Mouse (Mus musculus): ENCODE measurements at regions not wholly inside any gene's neighbourhood (a gene's known extent, or its start where the extent isn't known, plus 50 kb on each side); places are given as distances from the start of the nearest gene placed in this dataset.

DNA sequence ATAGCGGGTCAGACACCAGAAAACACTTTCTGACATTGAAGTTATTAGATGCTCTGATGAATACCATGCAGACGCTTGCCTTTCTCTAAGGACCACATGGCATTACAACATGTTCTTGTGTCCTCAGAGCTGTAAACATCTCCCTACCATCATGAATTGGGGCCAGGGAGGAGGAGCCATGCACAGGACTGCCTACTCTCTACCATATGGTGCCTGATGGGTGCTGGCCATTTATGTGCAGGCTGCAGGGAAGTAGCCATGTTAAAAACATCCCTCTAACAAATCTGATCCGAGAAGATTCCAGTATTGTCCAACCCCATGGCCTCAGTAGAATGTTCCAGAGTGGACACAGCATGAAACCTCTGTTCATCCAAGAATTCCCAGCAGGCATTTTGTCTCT lies 330.1 kb upstream of the Camk1g start:
- no peak for DNase-seq (ENCODE audit: extremely low spot score)

DNA sequence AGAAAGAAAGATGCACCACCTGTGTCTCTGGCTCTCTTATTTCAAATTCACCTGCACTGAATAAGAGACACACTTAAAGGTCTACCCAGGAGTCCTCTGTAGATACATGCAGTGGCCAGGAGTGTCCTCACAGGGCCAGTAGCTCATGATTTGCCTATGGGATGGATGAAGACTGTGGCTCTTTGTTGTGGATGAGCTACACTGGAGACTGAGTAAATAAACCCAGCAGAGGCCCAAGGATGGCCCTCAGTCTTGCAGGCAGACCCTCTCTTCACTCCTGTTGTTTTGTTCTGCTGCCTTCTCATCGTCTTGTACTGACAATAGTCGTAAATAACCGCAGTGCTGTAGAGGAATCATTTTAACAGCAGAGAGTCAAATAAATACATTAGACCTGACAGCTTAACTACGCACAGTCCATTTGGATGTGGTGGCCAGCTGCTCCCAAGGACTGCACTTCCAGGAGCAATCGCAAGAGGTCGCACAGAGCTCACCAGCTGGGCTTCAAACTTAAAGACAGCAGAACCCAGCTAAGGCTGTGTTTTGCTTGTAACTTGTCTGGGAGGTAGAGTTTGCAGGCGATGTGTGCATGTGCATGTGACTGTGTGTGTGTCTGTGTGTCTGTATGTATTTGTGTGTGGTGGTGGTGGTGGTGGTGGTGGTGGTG lies 328.6 kb upstream of the Camk1g start:
- peak; percentile 74 for DNase-seq (ENCODE audit: extremely low spot score)

DNA sequence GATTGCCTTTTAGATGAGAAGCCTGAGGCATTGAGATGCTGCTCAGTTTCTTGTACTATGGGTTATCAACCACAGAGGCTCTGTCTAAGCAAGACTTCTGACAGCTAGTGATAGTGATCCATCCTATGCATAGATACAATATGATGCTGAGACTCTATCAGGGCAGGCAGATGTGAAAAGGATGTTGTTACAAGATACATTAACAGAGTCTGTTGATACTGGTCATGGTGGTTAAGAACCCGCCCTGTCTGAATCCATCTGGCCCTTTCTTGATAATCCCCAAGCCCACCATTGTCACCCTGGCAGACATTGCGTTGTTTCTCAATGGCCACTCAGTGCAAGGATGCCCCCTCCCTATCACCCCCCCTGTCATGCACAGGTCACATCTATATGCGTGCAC lies 327.8 kb upstream of the Camk1g start:
- DNase-seq (ENCODE audit: extremely low spot score), result no peak

DNA sequence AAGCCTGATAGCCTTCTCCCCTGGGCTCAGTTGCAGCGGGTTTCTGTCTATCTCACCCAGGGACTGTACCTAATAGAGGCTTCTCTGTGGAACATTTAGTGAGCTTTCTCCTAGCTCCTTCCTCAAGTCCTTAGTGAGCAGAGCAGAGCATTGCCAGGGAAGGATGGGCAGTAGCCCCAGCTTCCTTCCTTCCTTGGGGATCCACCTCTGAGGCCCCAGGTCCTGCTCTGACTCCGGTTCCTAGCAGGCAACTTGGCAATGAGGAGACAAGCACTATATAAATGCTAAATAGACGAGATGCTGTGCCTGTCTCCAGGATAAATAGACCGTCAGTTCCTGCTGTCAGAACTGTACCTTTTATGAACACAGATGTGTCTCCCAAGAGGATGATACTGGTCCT lies 326.9 kb upstream of the Camk1g start:
- no peak for DNase-seq (ENCODE audit: extremely low spot score)

DNA sequence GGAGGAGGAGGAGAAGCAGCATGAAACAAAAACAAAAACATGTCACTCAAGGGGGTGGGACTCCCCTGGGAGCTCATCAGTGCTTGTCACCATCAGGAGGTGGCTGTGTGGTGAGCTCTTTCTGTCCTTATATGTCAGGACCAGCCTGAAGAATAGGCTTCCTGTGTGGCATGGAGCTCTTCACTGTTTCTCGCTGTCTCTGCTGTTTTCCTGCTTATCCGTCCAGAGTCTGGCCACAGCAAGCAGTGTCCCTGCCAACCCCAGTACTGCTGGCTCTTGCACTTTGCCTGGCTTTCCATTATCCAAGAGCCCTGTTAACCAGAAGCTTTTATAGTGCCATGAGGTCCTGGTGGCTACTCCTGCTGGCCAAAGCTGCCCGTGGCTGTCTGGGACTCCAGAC lies 322.9 kb upstream of the Camk1g start:
- DNase-seq (ENCODE audit: extremely low spot score), result no peak

- DNase-seq (ENCODE audit: extremely low spot score), result no peak
These were observed 319.5 kb upstream of the Camk1g start for GRCm38 (mm10) chr1:193689601-193690000.

GRCm38 (mm10) chr1:193682917-193683316 lies 312.8 kb upstream of the Camk1g start:
- no peak for DNase-seq (ENCODE audit: extremely low spot score)

- DNase-seq (ENCODE audit: extremely low spot score), result no peak
These were observed 308.4 kb upstream of the Camk1g start for GRCm38 (mm10) chr1:193678448-193678847.

- peak; percentile 17 for DNase-seq (ENCODE audit: extremely low spot score)
These were observed 303.2 kb upstream of the Camk1g start for GRCm38 (mm10) chr1:193673236-193673830.

- DNase-seq (ENCODE audit: extremely low spot score), result no peak
These were observed 302.6 kb upstream of the Camk1g start for GRCm38 (mm10) chr1:193672681-193673080.

DNA sequence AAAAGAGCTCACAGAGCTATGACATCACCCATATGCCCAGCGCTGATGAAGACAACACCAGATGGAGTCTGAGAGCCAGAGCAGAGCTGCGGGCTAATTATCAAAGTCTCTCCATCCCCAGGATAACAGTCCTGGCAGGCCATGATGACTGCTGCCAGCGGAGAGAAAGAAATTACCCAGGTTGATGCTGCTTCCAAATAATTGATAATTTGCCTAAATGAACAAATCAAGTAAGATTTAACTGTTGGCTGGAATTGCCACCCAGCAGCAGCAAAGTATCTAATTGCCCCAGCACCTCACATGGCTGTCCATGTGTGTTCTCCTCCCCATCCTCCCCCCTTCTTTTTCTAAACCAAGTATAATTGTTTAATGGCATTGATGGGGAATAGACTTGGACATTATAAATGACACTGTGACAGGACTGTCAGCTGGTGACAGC lies 301.7 kb upstream of the Camk1g start:
- no peak for DNase-seq (ENCODE audit: extremely low spot score)

DNA sequence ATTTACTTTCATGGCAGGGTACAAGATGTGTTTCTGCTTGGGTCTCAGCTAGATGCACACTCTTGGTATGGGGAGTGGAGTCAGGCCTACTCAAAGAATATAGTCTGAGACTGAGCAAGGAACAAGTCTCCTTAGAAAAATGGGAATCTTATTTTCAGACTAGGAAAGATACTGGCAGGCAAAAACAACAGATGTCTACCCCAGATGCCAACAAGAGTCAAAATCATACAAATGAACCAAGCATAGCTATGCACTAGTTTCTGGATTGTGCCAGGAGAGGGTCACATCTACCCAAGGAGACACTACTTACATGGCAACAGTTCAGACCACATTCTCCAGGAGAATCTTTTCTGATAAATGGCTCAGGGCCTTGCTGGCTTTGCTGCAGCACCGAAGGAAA lies 300.9 kb upstream of the Camk1g start:
- DNase-seq (ENCODE audit: extremely low spot score), result no peak

GRCm38 (mm10) chr1:193670008-193670407 lies 299.9 kb upstream of the Camk1g start:
- DNase-seq (ENCODE audit: extremely low spot score), result no peak

GRCm38 (mm10) chr1:193668841-193669240 lies 298.7 kb upstream of the Camk1g start:
- no peak for DNase-seq (ENCODE audit: extremely low spot score)

GRCm38 (mm10) chr1:193665854-193666253 lies 295.8 kb upstream of the Camk1g start:
- DNase-seq (ENCODE audit: extremely low spot score), result peak; percentile 14

DNA sequence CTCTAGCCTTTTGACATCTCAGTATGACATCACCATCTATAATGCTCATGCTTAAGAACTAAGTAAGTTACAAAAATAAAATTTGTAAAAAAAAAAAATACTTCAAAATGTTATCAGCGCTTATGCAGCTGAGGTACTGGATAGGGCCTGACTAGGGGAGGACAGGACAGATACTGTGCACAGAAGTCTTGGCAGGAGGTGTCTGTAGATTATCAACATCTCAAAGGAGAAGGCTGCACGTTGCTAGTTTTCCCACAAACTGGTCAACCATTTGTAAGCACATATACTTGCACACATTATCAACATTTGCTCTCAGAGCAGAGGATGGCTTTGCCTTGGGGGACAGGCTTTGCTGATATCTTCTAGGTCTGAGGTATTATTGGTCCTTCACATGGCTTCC lies 294.5 kb upstream of the Camk1g start:
- no peak for DNase-seq (ENCODE audit: extremely low spot score)

DNA sequence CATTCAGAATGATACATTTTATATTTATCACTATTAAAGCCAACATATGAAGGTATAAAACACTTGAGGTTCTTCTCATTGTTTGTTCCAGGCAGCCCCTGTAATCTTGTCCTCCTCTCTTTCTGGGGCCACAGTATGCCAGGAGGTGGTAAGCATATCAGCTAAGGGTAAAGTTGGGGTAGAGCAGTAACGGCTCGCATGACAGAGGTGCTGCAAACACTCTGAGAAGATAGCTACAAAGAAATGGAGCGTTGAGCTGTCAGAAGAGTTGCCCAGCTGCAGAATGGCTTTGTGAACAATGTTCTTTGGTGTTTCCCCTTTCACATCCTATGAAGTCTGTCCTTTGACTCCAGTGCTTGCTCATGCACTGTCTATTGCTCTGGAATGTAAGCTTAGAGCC lies 293.5 kb upstream of the Camk1g start:
- DNase-seq (ENCODE audit: extremely low spot score), result no peak

DNA sequence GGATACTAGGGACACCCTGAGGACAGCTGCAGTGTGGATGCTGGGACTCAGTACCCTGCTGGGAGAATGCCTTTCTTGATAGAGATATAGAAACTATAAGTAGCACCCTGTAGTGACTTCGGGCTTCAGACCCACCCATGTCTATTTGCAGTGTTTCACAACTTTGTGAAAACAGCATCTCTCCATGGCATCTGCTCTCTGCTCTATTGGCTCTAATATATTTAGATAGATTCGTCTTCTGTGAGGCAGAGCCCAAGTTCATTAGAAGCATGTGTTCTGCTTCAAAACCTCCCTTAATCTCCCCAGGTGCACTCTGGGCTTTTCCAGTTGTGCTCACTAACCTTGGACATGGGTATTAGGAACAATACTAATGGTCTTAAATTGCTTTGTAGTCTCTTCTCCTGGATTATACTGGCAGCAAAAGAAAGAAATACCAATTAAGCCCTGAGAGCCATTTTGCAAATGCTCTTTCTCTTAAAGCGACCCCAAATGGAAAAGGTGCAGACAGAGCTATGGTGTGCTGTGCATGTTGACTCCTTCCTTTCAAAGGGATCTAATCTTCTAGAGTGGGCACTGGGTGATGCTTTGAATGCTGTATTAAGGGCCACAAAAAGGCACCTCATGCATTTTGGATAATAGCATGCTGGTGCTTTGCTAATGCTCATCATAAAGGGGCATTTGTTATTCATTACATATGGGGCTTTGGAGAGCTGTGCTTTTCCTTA lies 292.2 kb upstream of the Camk1g start:
- DNase-seq (ENCODE audit: extremely low spot score), result no peak

DNA sequence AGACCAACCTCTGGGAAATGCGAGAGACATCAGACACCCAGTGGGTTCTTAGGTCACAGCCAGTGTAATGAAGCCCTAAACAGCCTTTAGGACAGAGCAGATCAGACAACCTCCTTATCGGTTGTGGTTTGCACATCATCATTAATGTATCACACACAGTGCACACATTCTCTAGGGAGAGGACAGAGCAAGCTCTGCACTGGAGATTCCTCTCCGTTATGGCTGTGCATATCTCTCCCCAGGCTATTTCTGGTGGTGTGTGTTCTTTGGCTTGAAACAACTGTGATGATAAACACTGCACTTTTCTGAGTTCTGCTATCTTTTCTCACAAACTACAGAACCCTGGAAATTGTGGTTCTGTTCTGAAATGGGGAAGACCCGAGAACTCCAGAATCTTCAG lies 291.3 kb upstream of the Camk1g start:
- no peak for DNase-seq (ENCODE audit: extremely low spot score)

DNA sequence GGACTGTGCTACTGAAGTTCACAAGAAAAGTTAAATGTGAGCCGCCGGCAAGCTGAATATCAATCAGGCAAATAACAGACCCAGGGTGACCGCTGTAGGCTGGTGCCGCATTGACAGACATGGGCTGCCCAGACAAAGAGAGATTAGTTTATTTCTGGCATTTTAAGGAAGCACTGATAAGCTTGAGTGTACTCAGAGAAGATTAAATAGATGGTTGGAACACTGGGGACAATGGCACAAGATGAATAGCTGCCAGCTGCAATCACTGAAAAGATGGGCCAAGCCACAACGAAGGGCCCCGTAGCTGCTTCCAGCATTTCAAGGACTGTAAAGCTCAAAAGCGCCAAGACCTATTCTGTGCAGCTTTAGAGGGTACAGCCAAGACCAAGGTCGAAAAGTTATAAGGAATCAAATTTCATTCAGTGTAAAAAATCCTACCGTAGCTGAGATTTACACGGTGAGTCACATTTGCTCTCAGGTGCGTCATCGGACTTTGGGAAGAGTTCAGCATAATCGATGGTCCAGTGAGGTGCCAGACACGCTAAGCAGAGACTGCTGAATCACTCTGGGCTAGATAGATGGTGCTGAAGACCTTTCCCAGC lies 285.1 kb upstream of the Camk1g start:
- DNase-seq (ENCODE audit: extremely low spot score), result no peak

DNA sequence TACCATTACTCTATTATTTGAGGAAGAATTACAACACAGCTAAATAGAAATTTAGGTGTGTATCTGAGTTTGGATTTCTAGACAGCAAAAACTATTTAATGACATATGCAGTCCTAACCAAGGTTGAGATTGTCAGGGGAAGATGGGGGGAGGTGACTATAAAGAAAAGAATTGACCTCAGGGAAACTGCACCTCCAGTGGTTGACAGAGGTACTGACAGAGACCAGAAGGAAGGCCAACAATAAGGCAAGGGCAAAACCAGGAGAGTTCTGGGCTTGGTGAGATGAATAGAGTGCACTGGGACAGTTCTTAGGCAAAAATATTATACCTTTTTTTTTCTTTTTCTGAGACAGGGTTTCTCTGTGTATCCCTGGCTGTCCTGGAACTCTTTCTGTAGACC lies 280.2 kb upstream of the Camk1g start:
- DNase-seq (ENCODE audit: extremely low spot score), result no peak

GRCm38 (mm10) chr1:193649400-193649799 lies 279.3 kb upstream of the Camk1g start:
- no peak for DNase-seq (ENCODE audit: extremely low spot score)

Measured in embryo, embryonic 9.5 days (tissue).